Mouse (Mus musculus) MEL (cell line): ENCODE measurements around the gene Slc24a4. TPM values are rescaled to one million over a fixed set of nuclear protein-coding genes. Genes with fewer than 3 reads are reported as not detected.

Experiments used
- DNase-seq: peaks from one replicate; pipeline ENCODE4 v3.0.0; 2011; ENCODE audit warnings: low read depth, low spot score
- H3K27ac ChIP-seq: 2 replicates; pipeline ENCODE4 v1.5.1; 2012; ENCODE audit warnings: low read depth, mild to moderate bottlenecking, control low read depth, low read length, moderate library complexity; ENCODE audit not compliant: control insufficient read depth
- H3K27me3 ChIP-seq, 2 experiments: fragments of 150-350 bp in 1 of 2; sonication (generic) in 1 of 2; 2 replicates each; pipeline ENCODE4 v1.6.1; 2012; ENCODE audit warnings: low read length in 2 of 2, mild to moderate bottlenecking in 2 of 2, improper control_type of control experiment in 1 of 2, moderate library complexity in 1 of 2; ENCODE audit not compliant: insufficient read depth in 2 of 2, control insufficient read depth in 1 of 2
- H3K36me3 ChIP-seq, 2 experiments: 2 replicates each; pipeline ENCODE4 v1.6.1; 2012 to 2014; ENCODE audit warnings: low read length in 2 of 2, improper control_type of control experiment in 1 of 2, inconsistent platforms in 1 of 2, mild to moderate bottlenecking in 1 of 2; ENCODE audit not compliant: insufficient read depth in 2 of 2, control insufficient read depth in 1 of 2
- H3K4me1 ChIP-seq, 2 experiments: fragments of 150-350 bp in 1 of 2; sonication (generic) in 1 of 2; 2 replicates each; pipeline ENCODE4 v1.6.1; 2012; ENCODE audit warnings: low read length in 2 of 2, improper control_type of control experiment in 1 of 2, mild to moderate bottlenecking in 1 of 2; ENCODE audit not compliant: insufficient read depth in 2 of 2, control insufficient read depth in 1 of 2
- H3K4me3 ChIP-seq, 2 experiments: fragments of 150-350 bp in 1 of 2; sonication (generic) in 1 of 2; 2 replicates each; pipeline ENCODE4 v1.5.1; 2012; ENCODE audit warnings: low read depth in 2 of 2, low read length in 2 of 2, mild to moderate bottlenecking in 2 of 2, moderate library complexity in 2 of 2, control low read depth in 1 of 2, improper control_type of control experiment in 1 of 2; ENCODE audit not compliant: control insufficient read depth in 1 of 2, insufficient read depth in 1 of 2
- H3K79me2 ChIP-seq: 2 replicates; pipeline ENCODE4 v1.6.1; 2012; ENCODE audit warnings: mild to moderate bottlenecking, low read length, moderate library complexity; ENCODE audit not compliant: control insufficient read depth, poor library complexity, insufficient read depth
- H3K9ac ChIP-seq: 2 replicates; pipeline ENCODE4 v1.6.1; 2012; ENCODE audit warnings: low read depth, mild to moderate bottlenecking, control low read depth, low read length, moderate library complexity; ENCODE audit not compliant: control insufficient read depth, poor library complexity, severe bottlenecking
- H3K9me3 ChIP-seq: fragments of 150-350 bp; sonication (generic); replicated peaks from 2 replicates; pipeline ENCODE4 v1.6.1; 2012; ENCODE audit warnings: mild to moderate bottlenecking, low read length, improper control_type of control experiment, moderate library complexity; ENCODE audit not compliant: insufficient read depth
- CHD2 ChIP-seq: IDR thresholded peaks from 2 replicates; pipeline ENCODE4 v1.6.1; 2011; ENCODE audit warnings: low read length, improper control_type of control experiment
- EP300 ChIP-seq, 2 experiments: IDR thresholded peaks; 2 replicates each; pipeline ENCODE4 v1.6.1; 2011; ENCODE audit warnings: improper control_type of control experiment in 2 of 2, low read length in 2 of 2, low read depth in 1 of 2, mild to moderate bottlenecking in 1 of 2
- ETS1 ChIP-seq: IDR thresholded peaks from 2 replicates; pipeline ENCODE4 v1.6.1; 2012; ENCODE audit warnings: low read depth, mild to moderate bottlenecking, inconsistent platforms, low read length, improper control_type of control experiment, moderate library complexity
- GABPA ChIP-seq: IDR thresholded peaks from 2 replicates; pipeline ENCODE4 v1.6.1; 2012; ENCODE audit warnings: low read depth, mild to moderate bottlenecking, inconsistent platforms, low read length, improper control_type of control experiment, moderate library complexity
- GATA1 ChIP-seq: IDR thresholded peaks from 2 replicates; pipeline ENCODE4 v1.6.1; 2011; ENCODE audit warnings: low read depth, low read length, improper control_type of control experiment
- MAX ChIP-seq: IDR thresholded peaks from 2 replicates; pipeline ENCODE4 v1.6.1; 2011; ENCODE audit warnings: low read length, improper control_type of control experiment
- MAZ ChIP-seq: IDR thresholded peaks from 2 replicates; pipeline ENCODE4 v1.6.1; 2012; ENCODE audit warnings: low read depth, mild to moderate bottlenecking, inconsistent platforms, low read length, improper control_type of control experiment
- MYC ChIP-seq: IDR thresholded peaks from 2 replicates; pipeline ENCODE4 v1.6.1; 2011; ENCODE audit warnings: low read depth, mild to moderate bottlenecking, low read length, improper control_type of control experiment, moderate library complexity
- NRF1 ChIP-seq: IDR thresholded peaks from 2 replicates; pipeline ENCODE4 v1.6.1; 2014; ENCODE audit warnings: low read depth, mild to moderate bottlenecking, inconsistent platforms, low read length, improper control_type of control experiment, moderate library complexity; ENCODE audit not compliant: poor library complexity, insufficient read depth, severe bottlenecking
- POLR2A ChIP-seq, 2 experiments: IDR thresholded peaks; 2 replicates each; pipeline ENCODE4 v1.6.1; 2011 to 2012; ENCODE audit warnings: low read length in 2 of 2, mild to moderate bottlenecking in 2 of 2, control low read depth in 1 of 2, improper control_type of control experiment in 1 of 2, low read depth in 1 of 2, moderate library complexity in 1 of 2; ENCODE audit not compliant: control insufficient read depth in 1 of 2, insufficient read depth in 1 of 2, poor library complexity in 1 of 2
- POLR2AphosphoS2 ChIP-seq: IDR thresholded peaks from 2 replicates; pipeline ENCODE4 v1.6.1; 2011; ENCODE audit warnings: low read length, improper control_type of control experiment
- RCOR1 ChIP-seq: IDR thresholded peaks from 2 replicates; pipeline ENCODE4 v1.6.1; 2012; ENCODE audit warnings: low read depth, mild to moderate bottlenecking, inconsistent platforms, low read length, improper control_type of control experiment
- SIN3A ChIP-seq: IDR thresholded peaks from 2 replicates; pipeline ENCODE4 v1.6.1; 2012; ENCODE audit warnings: low read length, improper control_type of control experiment, inconsistent platforms
- SMC3 ChIP-seq: IDR thresholded peaks from 2 replicates; pipeline ENCODE4 v1.6.1; 2011; ENCODE audit warnings: low read depth, low read length, improper control_type of control experiment
- TAL1 ChIP-seq: IDR thresholded peaks from 2 replicates; pipeline ENCODE4 v1.6.1; 2012; ENCODE audit warnings: mild to moderate bottlenecking, inconsistent platforms, low read length, moderate library complexity, mixed read lengths
- TCF12 ChIP-seq: IDR thresholded peaks from 2 replicates; pipeline ENCODE4 v1.6.1; 2014; ENCODE audit warnings: low read depth, mild to moderate bottlenecking, inconsistent platforms, low read length, improper control_type of control experiment, moderate library complexity
- UBTF ChIP-seq: IDR thresholded peaks from 2 replicates; pipeline ENCODE4 v1.6.1; 2012; ENCODE audit warnings: low read depth, mild to moderate bottlenecking, inconsistent platforms, low read length, improper control_type of control experiment, moderate library complexity, borderline replicate concordance; ENCODE audit not compliant: insufficient read depth
- USF1 ChIP-seq: IDR thresholded peaks from 2 replicates; pipeline ENCODE4 v1.6.1; 2014; ENCODE audit warnings: low read depth, mild to moderate bottlenecking, inconsistent platforms, low read length, improper control_type of control experiment, moderate library complexity
- ZC3H11A ChIP-seq: IDR thresholded peaks from 2 replicates; pipeline ENCODE4 v1.6.1; 2012; ENCODE audit warnings: low read depth, mild to moderate bottlenecking, inconsistent platforms, low read length, improper control_type of control experiment
- ZKSCAN1 ChIP-seq: IDR thresholded peaks from 2 replicates; pipeline ENCODE4 v1.6.1; 2012; ENCODE audit warnings: low read depth, mild to moderate bottlenecking, inconsistent platforms, low read length, improper control_type of control experiment, moderate library complexity
- ZNF384 ChIP-seq: IDR thresholded peaks from 2 replicates; pipeline ENCODE4 v1.6.1; 2012; ENCODE audit warnings: low read depth, mild to moderate bottlenecking, inconsistent platforms, low read length, improper control_type of control experiment
- polyA plus RNA-seq, 2 experiments: library from polyadenylated mRNA; stranded (reverse) in 1 of 2; unstranded in 1 of 2; fragments of >175 nt in 1 of 2; fragments of >200 nt in 1 of 2; gene quantifications; 2 replicates each; pipeline versions ENCODE4 v1.2.1 to v1.2.4; 2012; ENCODE audit warnings: low replicate concordance in 2 of 2, low read depth in 1 of 2; ENCODE audit not compliant: insufficient read length in 2 of 2, insufficient read depth in 1 of 2, missing spikeins in 1 of 2
- total RNA-seq: library from RNA; depleted of rRNA; stranded (reverse); fragments of 300-350 nt; gene quantifications from 2 replicates; pipeline ENCODE4 v1.2.3, GENCODE M21; 2012

Slc24a4 gene
- total and polyA plus RNA-seq, 3 experiments: not detected

GRCm38 (mm10) chr12:102296361-102296760, 167.8 kb downstream of the Slc24a4 start:
- Histone ChIP-seq H3K4me3 (no peak overlapping the region), H3K36me3 (no peaks in the 10 kb centered on the region), H3K27me3 (0 out of 4 replicates have a peak, but pooled peaks cover 0 to 2% of the 10 kb centered on the region in 2 experiments), H3K9me3 (no peaks in the 10 kb centered on the region), H3K4me1 (no peaks in the 10 kb centered on the region), H3K79me2 (no peaks in the 10 kb centered on the region), H3K9ac (no peak overlapping the region), H3K27ac (no peak overlapping the region)
- TF ChIP-seq CHD2 (no peak), RCOR1 (no peak), POLR2AphosphoS2 (no peak), MAZ (no peak), MYC (no peak), MAX (no peak), ETS1 (no peak), EP300 (IDR thresholded peaks at IDR 0.05; ENCODE audit: low read depth in 1 of 2, low read length in 2 of 2) (no peak), ZKSCAN1 (no peak), ZC3H11A (no peak), SIN3A (no peak), USF1 (no peak), TAL1 (no peak), TCF12 (no peak), UBTF (no peak), GABPA (no peak), ZNF384 (no peak), GATA1 (no peak)
- no peak for DNase-seq

- Histone ChIP-seq H3K36me3 (no peaks in the 10 kb centered on the region), H3K4me1 (no peaks in the 10 kb centered on the region), H3K79me2 (no peaks in the 10 kb centered on the region), H3K4me3 (no peak overlapping the region), H3K27me3 (0 out of 4 replicates have a peak, but pooled peaks cover 0 to 2% of the 10 kb centered on the region in 2 experiments), H3K27ac (no peak overlapping the region), H3K9me3 (no peaks in the 10 kb centered on the region), H3K9ac (no peak overlapping the region)
- TF ChIP-seq SMC3: no peak
- no peak for TF ChIP-seq NRF1
- TF ChIP-seq ZC3H11A: no peak
- no peak for TF ChIP-seq POLR2A (IDR thresholded peaks at IDR 0.05; ENCODE audit: control insufficient read depth in 1 of 2, insufficient read depth in 1 of 2, low read depth in 1 of 2, low read length in 2 of 2, poor library complexity in 1 of 2)
- no peak for DNase-seq
Measured at GRCm38 (mm10) chr12:102296967-102297366, 168.4 kb downstream of the Slc24a4 start.
